Mouse (Mus musculus) forebrain, embryonic 12.5 days (tissue): Measurements from ENCODE around the gene Vgf. TPM values are rescaled to one million over a fixed set of nuclear protein-coding genes. Genes with fewer than 3 reads are reported as not detected.
A peak's percentile ranks its signal among the peaks of the same experiment; 100 is the strongest.

Experiments
- ATAC-seq: fragments of 200-750 bp; cut with Nextera tagmentation; 2 replicates; pipeline ENCODE4 v1.8.0; 2017; ENCODE audit warnings: moderate TSS enrichment; ENCODE audit not compliant: low FRiP score
- H3K27ac ChIP-seq: fragments of 300-500 bp; sonication (generic); 2 replicates; pipeline ENCODE4 v1.5.1; 2016; ENCODE audit warnings: mild to moderate bottlenecking
- H3K27me3 ChIP-seq: fragments of 300-500 bp; sonication (generic); 2 replicates; pipeline ENCODE4 v1.6.1; 2016; ENCODE audit warnings: mild to moderate bottlenecking
- H3K36me3 ChIP-seq: fragments of 300-500 bp; sonication (generic); replicated peaks from 2 replicates; pipeline ENCODE4 v1.6.1; 2016; ENCODE audit warnings: mild to moderate bottlenecking
- H3K4me1 ChIP-seq: fragments of 300-500 bp; sonication (generic); 2 replicates; pipeline ENCODE4 v1.6.1; 2016
- H3K4me2 ChIP-seq: fragments of 300-500 bp; sonication (generic); 2 replicates; pipeline ENCODE4 v1.6.1; 2016; ENCODE audit warnings: mild to moderate bottlenecking, moderate library complexity
- H3K4me3 ChIP-seq: fragments of 300-500 bp; sonication (generic); replicated peaks from 2 replicates; pipeline ENCODE4 v1.5.1; 2016; ENCODE audit warnings: mild to moderate bottlenecking
- H3K9ac ChIP-seq: fragments of 300-500 bp; sonication (generic); 2 replicates; pipeline ENCODE4 v1.6.1; 2016; ENCODE audit warnings: mild to moderate bottlenecking
- H3K9me3 ChIP-seq: fragments of 300-500 bp; sonication (generic); 2 replicates; pipeline ENCODE4 v1.6.1; 2016
- WGBS: fragments of 180-500 bp; shearing (Covaris S2); methylation state at CpG from one replicate; pipeline ENCODE4 v1.1.7; 2016; 5-methylcytosine and 5-hydroxymethylcytosine counted together
- polyA plus RNA-seq: library from polyadenylated mRNA; unstranded; fragments of >200 nt; fragmentation: Nextera tagmentation; extraction: Ambion mirVana; gene quantifications from 2 replicates; pipeline ENCODE4 v1.2.1, GENCODE M21; 2016

Vgf gene
- polyA plus RNA-seq: 0.68 and 0.92 TPM in 2 replicates

DNA sequence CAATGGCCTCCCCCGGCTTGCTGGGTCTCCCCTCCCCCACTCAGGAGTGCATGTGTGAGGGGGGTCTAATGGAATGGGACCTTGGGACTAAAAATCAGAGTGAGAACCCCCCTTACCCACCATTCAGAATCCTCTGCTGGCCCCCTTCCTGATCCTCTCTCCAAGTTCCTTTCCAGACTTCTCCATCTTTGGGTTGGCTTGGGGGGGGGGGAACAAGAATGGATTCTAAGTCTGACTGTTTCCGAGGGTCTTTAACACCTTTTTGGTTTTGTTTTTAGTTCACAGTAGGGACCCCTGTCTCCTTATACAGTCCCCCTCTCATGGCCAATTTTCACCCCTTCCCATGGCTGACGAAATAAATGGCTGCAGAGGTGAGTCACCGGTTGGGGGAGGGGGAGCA is at the start of gene Vgf:
Gene Vgf (plus strand): TSS at position 301 of the 400 bp plus-strand sequence.
- Histone ChIP-seq H3K4me1 (peaks cover 27% of the 10 kb centered on the region), H3K9me3 (no peaks in the 10 kb centered on the region), H3K36me3 (no peaks in the 10 kb centered on the region), H3K9ac (no peak within 1 kb of the TSS), H3K27ac (no peak within 1 kb of the TSS), H3K27me3 (peaks cover 75% of the 10 kb centered on the region), H3K4me3 (0 out of 2 replicates have a peak within 1 kb of the TSS, but pooled peaks have one; percentile 8), H3K4me2 (peak within 1 kb of the TSS; percentile 29)
- ATAC-seq: no peak
- whole genome bisulfite sequencing: 27% methylated on average over 4 of the region's 4 CpGs

- no peak for ATAC-seq
- 76% methylated on average over 4 of the region's 4 CpGs for WGBS
These were observed 48.4 kb upstream of the Vgf start for GRCm38 (mm10) chr5:136977769-136978168.

GRCm38 (mm10) chr5:136979762-136980161 is 46.4 kb upstream of the Vgf start:
- WGBS: 77% methylated on average over 2 of the region's 2 CpGs
- H3K4me2 ChIP-seq: no peak overlapping the region

More at GRCm38 (mm10) chr5:136977769-136978168, 48.4 kb upstream of the Vgf start:
- H3K9ac ChIP-seq: no peak overlapping the region
- no peaks in the 10 kb centered on the region for H3K4me1 ChIP-seq
- H3K36me3 ChIP-seq: peaks cover 17% of the 10 kb centered on the region
- no peak overlapping the region for H3K27ac ChIP-seq
- no peak overlapping the region for H3K4me2 ChIP-seq
- no peak overlapping the region for H3K4me3 ChIP-seq
- H3K27me3 ChIP-seq: no peaks in the 10 kb centered on the region; the same call in 1 of the 2 replicates
- no peaks in the 10 kb centered on the region for H3K9me3 ChIP-seq

GRCm38 (mm10) chr5:136980974-136981373 is 45.2 kb upstream of the Vgf start:
- Histone ChIP-seq H3K4me1 (peaks cover 5% of the 10 kb centered on the region), H3K4me3 (no peak overlapping the region), H3K27me3 (no peaks in the 10 kb centered on the region), H3K36me3 (peaks cover 26% of the 10 kb centered on the region), H3K27ac (no peak overlapping the region), H3K9ac (no peak overlapping the region), H3K9me3 (no peaks in the 10 kb centered on the region), H3K4me2 (no peak overlapping the region)
- 91% methylated on average over 8 of the region's 8 CpGs for WGBS
- no peak for ATAC-seq

More at GRCm38 (mm10) chr5:136979762-136980161, 46.4 kb upstream of the Vgf start:
- no peak overlapping the region for H3K27ac ChIP-seq
- no peaks in the 10 kb centered on the region for H3K27me3 ChIP-seq
- ATAC-seq: no peak
- H3K36me3 ChIP-seq: peaks cover 26% of the 10 kb centered on the region
- H3K4me3 ChIP-seq: no peak overlapping the region
- no peaks in the 10 kb centered on the region for H3K9me3 ChIP-seq
- no peaks in the 10 kb centered on the region for H3K4me1 ChIP-seq
- H3K9ac ChIP-seq: no peak overlapping the region

DNA sequence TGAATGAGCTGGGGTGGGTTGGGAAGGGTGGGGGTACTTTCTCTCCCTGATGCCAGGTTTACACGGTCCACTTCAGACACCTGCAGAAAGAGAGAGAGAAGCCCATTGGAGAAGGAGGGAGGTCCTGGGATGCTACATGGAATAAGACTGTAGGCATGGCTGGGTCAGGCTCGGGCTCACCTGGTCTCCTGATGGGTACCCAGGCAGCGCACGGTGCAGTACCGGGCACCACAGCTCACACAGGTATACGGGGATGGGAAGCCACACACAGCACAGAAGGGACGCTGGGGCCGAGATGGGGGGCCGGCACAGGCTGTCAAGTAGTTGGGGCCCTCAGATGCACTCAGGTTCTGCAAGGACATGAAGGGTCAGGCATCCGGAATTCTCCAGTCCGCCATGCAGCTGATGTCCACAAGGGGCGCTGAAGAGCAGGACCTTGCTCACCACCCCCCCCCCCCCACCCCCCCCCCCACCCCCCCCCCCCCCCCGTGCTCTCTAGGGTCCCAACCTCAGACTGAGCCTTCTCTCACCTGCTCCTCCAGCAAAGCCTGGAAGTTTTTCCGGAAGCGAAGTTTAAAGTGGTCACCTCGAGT is 43.8 kb upstream of the Vgf start:
- Histone ChIP-seq H3K9ac (no peak overlapping the region), H3K27me3 (no peaks in the 10 kb centered on the region), H3K4me3 (no peak overlapping the region), H3K4me1 (peaks cover 8% of the 10 kb centered on the region), H3K27ac (no peak overlapping the region), H3K36me3 (peaks cover 26% of the 10 kb centered on the region), H3K9me3 (no peaks in the 10 kb centered on the region), H3K4me2 (no peak overlapping the region)
- no peak for ATAC-seq
- WGBS: 64% methylated on average over 13 of the region's 16 CpGs

DNA sequence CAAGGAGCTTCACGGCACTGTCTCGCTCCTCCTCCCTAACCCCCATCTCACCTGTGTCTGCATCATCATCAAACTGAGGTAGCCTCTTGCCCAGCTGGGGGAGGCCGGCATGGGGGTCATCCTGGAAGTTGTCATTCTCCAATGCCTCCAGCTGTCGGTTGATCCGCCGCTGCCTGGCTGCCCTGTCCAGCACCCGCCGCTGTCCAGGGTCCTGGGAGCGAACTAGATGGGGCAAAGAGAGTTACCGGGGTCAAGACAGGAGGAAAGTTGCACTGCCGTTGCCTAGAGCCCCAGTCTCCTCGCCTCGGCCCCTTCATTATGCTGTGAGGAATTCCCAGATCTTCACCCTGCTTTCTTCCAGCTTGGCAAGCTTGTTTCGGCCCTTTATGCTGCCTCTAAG is 41.4 kb upstream of the Vgf start:
- H3K4me3 ChIP-seq: no peak overlapping the region
- no peak for ATAC-seq
- H3K4me1 ChIP-seq: peaks cover 21% of the 10 kb centered on the region
- H3K27me3 ChIP-seq: no peaks in the 10 kb centered on the region
- no peaks in the 10 kb centered on the region for H3K9me3 ChIP-seq
- no peak overlapping the region for H3K4me2 ChIP-seq
- WGBS: 60% methylated on average over 14 of the region's 14 CpGs
- no peak overlapping the region for H3K27ac ChIP-seq
- H3K36me3 ChIP-seq: peaks cover 40% of the 10 kb centered on the region
- H3K9ac ChIP-seq: no peak overlapping the region

GRCm38 (mm10) chr5:136986695-136987137 is 39.5 kb upstream of the Vgf start, which contains the start of gene Plod3:
TSS of gene Plod3 (plus strand) at chr5:136987019.
- H3K27ac ChIP-seq: peak within 1 kb of the TSS; percentile 94
- H3K9ac ChIP-seq: peak within 1 kb of the TSS; percentile 95
- no peaks in the 10 kb centered on the region for H3K27me3 ChIP-seq
- H3K36me3 ChIP-seq: peaks cover 49% of the 10 kb centered on the region
- peaks cover 21% of the 10 kb centered on the region for H3K4me1 ChIP-seq
- under 1% methylated on average over 26 of the region's 26 CpGs for WGBS
- peak; percentile 92 for ATAC-seq
- H3K4me2 ChIP-seq: peak within 1 kb of the TSS; percentile 96
- peak within 1 kb of the TSS; percentile 88 for H3K4me3 ChIP-seq
- no peaks in the 10 kb centered on the region for H3K9me3 ChIP-seq

- peak overlapping the region; percentile 96 for H3K4me2 ChIP-seq
- peak; percentile 66 for ATAC-seq
- H3K9ac ChIP-seq: peak overlapping the region; percentile 95
- WGBS: under 1% methylated on average over 67 of the region's 67 CpGs
- peaks cover 21% of the 10 kb centered on the region for H3K4me1 ChIP-seq
- H3K36me3 ChIP-seq: peaks cover 49% of the 10 kb centered on the region
- no peaks in the 10 kb centered on the region for H3K27me3 ChIP-seq
- peak overlapping the region; percentile 94 for H3K27ac ChIP-seq
- H3K9me3 ChIP-seq: no peaks in the 10 kb centered on the region
- H3K4me3 ChIP-seq: peak overlapping the region; percentile 88
These were observed 38.9 kb upstream of the Vgf start for GRCm38 (mm10) chr5:136987138-136987933.

DNA sequence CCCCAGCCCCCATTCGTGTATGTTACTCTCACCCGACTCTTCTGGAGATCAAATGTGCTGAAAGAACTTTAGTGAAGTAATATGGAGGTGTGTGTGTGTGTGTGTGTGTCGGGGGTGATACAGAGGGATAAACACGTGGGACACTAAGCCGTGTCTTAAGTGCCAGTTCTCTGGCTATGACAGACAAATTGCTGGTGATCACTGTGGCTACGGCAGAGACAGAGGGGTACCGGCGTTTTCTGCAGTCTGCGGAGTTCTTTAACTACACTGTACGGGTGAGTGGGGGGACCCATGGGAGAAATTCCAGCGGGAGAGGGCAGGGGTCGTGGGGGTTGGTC is 38.3 kb upstream of the Vgf start, which contains the start of gene Znhit1:
Gene Znhit1 (minus strand): TSS at position 88 of the 338 bp plus-strand sequence.
- Histone ChIP-seq H3K9ac (peak within 1 kb of the TSS; percentile 95), H3K9me3 (no peaks in the 10 kb centered on the region), H3K27ac (peak within 1 kb of the TSS; percentile 94), H3K4me2 (peak within 1 kb of the TSS; percentile 96), H3K4me3 (peak within 1 kb of the TSS; percentile 88), H3K27me3 (no peaks in the 10 kb centered on the region), H3K36me3 (peaks cover 54% of the 10 kb centered on the region), H3K4me1 (peaks cover 21% of the 10 kb centered on the region)
- 6% methylated on average over 12 of the region's 12 CpGs for WGBS
- ATAC-seq: no peak

GRCm38 (mm10) chr5:136988420-136988819 is 37.8 kb upstream of the Vgf start:
- H3K36me3 ChIP-seq: peaks cover 59% of the 10 kb centered on the region
- 66% methylated on average over 7 of the region's 7 CpGs for WGBS
- peak overlapping the region; percentile 95 for H3K9ac ChIP-seq
- H3K27ac ChIP-seq: 0 out of 2 replicates have a peak overlapping the region, but pooled peaks have one; percentile 5
- peak overlapping the region; percentile 88 for H3K4me3 ChIP-seq
- H3K27me3 ChIP-seq: no peaks in the 10 kb centered on the region
- no peak for ATAC-seq
- H3K9me3 ChIP-seq: no peaks in the 10 kb centered on the region
- peak overlapping the region; percentile 96 for H3K4me2 ChIP-seq
- peaks cover 21% of the 10 kb centered on the region for H3K4me1 ChIP-seq

DNA sequence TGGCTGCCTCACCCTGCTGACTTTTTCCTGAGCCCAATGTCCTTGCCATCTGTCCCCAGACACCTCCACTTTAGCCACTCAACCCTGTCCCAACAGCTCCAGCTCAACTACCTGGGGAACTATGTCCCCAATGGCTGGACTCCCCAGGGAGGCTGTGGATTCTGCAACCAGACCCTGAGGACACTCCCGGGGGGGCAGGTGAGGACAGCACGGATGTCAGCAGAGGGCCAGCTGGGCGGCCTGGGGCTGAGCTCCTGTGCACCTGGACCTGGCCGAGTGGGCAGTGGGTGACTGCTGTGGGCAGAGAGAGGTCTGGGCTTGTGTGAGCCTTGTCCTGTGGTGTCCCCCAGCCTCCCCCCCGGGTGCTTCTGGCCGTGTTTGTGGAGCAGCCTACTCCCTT is 36.4 kb upstream of the Vgf start:
- no peak for ATAC-seq
- H3K9ac ChIP-seq: no peak overlapping the region
- no peaks in the 10 kb centered on the region for H3K9me3 ChIP-seq
- H3K4me1 ChIP-seq: peaks cover 21% of the 10 kb centered on the region
- H3K36me3 ChIP-seq: peaks cover 64% of the 10 kb centered on the region
- no peak overlapping the region for H3K27ac ChIP-seq
- no peak overlapping the region for H3K4me3 ChIP-seq
- no peak overlapping the region for H3K4me2 ChIP-seq
- H3K27me3 ChIP-seq: no peaks in the 10 kb centered on the region
- WGBS: 94% methylated on average over 6 of the region's 6 CpGs

DNA sequence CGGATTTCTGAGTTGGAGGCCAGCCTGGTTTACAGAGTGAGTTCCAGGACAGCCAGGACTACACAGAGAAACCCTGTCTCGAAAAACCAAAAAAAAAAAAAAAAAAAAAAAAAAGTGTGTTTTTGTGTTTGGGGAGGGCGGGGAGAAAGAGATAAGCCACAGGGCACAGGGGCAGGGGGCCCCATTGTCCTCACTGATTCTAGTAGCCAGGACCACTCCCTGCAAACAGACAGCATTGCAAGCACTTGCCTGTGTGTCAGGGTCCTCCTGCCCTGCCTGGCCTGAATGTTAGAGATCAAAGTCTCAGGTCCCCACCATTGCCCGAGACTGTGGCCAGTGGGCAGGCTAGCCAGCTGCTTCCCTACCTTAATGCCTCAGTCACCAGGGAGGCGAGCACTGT is 26.7 kb upstream of the Vgf start:
- H3K4me2 ChIP-seq: no peak overlapping the region
- no peak for ATAC-seq
- H3K9me3 ChIP-seq: no peaks in the 10 kb centered on the region
- peaks cover 21% of the 10 kb centered on the region for H3K36me3 ChIP-seq
- H3K27me3 ChIP-seq: no peaks in the 10 kb centered on the region
- H3K4me1 ChIP-seq: no peaks in the 10 kb centered on the region
- H3K4me3 ChIP-seq: no peak overlapping the region
- H3K9ac ChIP-seq: no peak overlapping the region
- 83% methylated on average over 4 of the region's 5 CpGs for WGBS
- H3K27ac ChIP-seq: no peak overlapping the region
